Mouse (Mus musculus): Measurements from ENCODE around the gene Znhit3.

Znhit3 gene

DNA sequence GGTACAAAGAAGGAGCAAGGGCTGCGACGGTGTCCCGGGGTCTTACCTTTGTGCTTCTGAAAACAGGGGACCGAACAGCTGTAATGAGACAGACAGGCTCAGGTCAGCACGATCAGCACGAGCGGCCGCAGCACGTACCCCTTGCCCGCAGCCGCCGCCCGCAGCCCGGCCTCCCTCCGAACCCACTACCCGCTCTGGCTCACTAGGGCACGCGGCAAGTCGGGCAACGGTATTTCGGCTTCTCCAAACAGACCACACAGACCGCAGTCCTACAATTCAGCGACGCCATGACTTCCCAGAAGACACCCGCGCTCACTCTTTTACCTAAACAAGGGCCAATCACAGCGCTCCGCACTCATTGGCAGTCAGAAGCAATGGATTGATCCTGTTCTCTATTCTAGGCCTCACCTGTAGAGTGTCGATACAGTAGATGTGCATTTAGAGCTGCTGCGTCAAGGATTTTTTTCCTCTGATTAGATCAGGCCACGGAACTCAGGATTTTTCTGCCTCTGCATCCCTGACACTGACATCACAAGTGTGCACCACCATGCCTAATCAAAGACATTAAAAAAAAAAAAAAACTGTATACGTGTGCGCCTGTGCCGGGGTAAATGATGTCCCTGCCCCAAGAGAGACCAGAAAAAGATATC is at the start of gene Znhit3:
Gene Znhit3, minus strand, starts transcription at position 314 of the 650 bp plus-strand sequence.
- peak; percentile 75 to 92 for DNase-seq (ENCODE audit: low spot score in 2 of 2)

DNA sequence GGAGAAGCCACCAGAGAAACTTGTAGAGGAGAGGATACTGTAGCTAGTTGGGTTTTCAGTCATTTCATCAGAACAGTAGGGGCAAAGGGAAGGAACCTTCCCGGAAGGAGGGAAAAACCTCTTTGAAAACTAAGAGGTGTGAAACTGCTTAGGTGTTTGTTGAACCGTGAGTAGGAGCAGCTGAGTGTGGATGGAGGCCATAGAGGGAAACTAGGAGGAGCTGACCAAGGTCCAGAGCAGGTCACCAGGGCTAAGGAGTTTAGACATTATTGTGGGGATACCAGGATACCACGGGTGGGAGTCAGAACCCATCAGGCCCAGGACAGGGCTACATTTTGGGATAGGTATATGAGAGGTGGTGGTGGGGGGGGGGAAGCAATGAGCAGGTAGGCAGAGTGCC is 47.4 kb upstream of the Znhit3 start:
- no peak for DNase-seq (ENCODE audit: low spot score in 2 of 2)

DNA sequence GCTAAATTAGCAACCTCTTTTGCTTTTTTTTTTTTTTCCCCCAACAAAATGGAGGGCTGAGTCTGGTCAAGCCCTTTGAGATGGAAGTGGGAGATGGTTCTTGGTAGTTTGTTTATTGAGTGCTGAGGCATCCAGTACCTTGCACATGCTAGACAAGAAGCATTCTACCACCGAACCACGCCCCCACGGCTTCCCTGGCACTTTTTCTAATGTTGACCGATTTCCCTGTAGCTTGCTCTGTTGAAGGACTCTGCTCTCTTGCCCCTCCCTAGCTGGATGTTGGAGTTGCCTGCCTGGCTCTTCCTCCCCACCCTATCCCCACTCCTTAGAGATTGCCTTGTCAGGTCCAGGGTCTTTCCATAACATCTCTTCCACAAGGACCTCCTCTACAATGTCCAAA is 46.4 kb upstream of the Znhit3 start:
- no peak for DNase-seq (ENCODE audit: low spot score in 2 of 2)

DNA sequence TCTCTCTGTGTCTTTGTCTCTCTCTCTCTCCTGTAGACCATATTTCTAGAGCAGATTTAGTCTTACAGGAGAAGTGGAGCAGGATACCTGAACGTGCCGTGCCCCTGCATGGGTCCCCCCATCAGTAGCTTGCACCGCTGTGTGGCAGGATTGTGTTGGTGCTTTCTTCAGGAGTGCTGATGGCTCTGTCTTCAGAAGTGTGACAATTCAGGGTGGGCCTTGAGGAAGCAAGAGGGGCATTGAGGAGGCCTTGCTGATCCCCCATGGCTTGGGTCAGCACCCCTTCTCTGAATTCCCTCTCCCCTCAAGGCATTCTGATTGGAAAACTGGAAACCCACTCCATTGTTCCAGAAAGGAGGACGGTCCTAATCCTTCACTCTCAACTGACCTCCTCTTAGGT is 45.4 kb upstream of the Znhit3 start:
- DNase-seq (ENCODE audit: low spot score in 2 of 2), result no peak

DNA sequence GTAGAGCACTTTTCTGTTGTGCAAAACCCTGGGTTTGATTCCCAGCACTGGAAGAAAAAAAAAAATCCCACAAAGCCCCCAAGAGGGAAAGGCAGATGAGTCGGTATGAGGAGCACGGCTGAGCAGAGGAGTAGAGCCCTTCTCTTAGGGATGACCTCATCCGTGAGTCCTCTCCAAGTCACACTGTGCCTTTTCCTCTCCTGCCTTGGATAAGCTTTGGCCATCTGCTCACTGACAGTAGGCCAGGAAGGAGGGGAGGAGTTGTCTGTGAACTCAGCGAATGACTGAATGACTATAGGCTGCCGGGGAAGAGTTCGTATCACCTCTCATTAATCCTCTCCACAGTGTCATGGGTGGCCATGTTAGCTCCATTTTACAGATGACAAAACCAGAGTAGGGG is 44.6 kb upstream of the Znhit3 start:
- no peak for DNase-seq (ENCODE audit: low spot score in 2 of 2)

DNA sequence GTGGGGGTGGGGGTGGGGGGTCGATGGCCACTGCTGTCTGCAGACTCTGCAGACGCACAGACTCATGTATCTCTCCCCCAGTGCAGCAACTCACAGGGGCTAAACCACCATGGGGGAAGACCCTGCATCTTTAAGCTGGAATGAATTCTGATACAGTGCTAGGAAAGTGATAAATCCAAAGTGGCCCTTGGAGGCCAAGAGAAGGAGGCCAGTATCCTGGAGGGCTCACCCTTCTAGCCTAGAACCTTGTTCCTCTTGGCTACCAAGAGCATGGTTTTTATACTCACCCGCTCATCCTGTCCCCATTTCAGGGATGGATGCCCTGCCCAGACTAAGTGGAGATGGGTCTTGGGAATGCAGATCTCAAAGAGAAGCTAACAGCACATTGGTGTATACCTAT is 44.1 kb upstream of the Znhit3 start:
- no peak for DNase-seq (ENCODE audit: low spot score in 2 of 2)

DNA sequence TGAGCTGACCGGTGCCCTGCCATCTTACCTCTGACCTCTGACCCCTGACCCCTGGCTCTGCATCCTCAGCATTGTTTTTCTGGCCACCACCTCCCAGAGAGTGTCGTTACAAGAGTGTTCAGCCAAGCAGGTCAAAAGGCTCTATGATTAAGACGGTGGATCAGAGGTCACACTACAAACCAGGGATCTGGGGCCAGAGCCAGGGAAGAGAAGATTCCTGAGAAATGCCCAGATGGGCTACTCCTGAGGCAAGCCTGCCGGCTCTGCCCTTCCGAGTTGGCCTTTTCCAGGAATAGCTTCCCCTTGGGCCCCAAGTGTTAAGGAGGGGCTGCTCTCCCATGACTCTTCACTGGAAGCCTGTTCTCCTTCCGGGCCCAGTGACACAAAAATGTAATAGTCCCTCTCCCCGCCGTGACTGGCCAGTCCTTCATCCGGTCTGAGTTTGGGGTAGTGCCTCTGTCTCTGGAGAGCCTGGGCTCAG is 43.6 kb upstream of the Znhit3 start:
- no peak for DNase-seq (ENCODE audit: low spot score in 2 of 2)

DNA sequence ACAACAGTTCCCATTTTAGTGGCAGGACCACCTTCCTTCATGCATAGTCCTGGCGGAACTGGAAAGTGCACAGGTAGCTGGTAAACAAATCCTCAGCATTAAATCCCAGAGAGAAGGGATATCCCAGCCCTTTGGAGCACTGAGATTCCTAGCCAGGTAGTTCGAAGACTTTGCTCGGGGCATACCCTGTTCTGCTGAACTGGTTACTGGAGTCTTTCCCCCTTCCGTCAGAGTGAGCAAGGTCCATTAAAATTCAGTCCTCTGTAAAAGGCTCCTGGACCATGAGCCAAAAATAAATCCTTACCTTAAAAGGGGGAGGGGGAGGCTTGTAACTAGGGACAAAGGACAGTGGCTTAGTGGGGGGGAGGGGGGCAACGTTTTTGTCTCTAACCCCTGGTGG is 43.0 kb upstream of the Znhit3 start:
- DNase-seq (ENCODE audit: low spot score in 2 of 2), result no peak

DNA sequence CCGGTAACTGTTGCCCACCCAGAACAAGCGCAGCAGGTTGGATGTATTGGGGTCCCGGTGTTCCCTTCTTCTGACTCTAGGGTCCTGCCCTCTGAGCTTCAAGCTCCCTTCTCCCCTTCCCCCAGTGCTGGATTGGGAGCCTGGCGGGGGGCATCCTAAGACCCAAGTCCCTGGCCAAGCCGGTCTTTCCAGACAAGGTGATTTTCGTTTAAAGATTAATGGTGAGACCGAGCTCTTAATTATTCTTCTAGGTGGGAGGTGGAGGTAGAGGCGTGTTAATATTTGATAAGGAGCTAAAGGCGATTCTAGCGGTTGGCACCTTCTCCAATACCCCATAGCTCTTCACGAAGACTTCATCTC is 42.1 kb upstream of the Znhit3 start:
- no peak for DNase-seq (ENCODE audit: low spot score in 2 of 2)

DNA sequence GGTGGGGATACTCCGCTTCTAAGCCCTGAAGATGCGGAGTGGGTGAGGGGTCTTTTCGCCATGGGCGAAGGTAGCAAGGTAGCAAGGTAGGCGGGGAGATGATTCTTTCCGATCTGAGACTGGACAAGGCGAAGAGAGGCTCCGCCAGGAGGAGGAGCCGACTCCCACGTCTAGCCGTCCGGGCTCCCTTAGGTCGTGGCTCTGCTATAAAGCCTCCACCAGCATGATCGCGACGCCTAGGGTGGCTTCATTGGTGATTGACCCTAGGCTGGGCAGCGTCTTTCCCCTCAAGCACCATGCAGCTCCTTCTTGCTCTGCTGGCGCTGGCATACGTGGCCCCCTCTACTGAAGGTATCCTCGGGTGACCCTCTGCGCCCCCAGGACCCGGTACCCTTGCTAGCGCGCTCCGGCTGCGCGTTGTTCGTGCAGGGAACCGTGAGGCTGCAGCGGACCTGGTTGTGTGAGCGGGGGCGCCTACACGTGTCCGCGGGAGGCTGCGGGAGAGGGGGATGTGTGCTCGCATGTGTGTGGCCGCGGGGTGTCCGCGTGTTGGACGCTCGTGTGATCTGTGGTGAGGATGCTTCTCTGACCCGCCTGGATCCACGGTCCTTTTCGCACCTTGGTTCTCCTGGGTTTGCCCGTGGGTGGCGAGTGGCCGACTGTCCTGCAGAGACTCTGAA is 41.6 kb upstream of the Znhit3 start, which contains the start of gene Car4:
Gene Car4, plus strand, starts transcription at position 196 of the 680 bp plus-strand sequence.
- peak in 1 of 2 experiments; percentile 44 for DNase-seq (ENCODE audit: low spot score in 2 of 2)

DNA sequence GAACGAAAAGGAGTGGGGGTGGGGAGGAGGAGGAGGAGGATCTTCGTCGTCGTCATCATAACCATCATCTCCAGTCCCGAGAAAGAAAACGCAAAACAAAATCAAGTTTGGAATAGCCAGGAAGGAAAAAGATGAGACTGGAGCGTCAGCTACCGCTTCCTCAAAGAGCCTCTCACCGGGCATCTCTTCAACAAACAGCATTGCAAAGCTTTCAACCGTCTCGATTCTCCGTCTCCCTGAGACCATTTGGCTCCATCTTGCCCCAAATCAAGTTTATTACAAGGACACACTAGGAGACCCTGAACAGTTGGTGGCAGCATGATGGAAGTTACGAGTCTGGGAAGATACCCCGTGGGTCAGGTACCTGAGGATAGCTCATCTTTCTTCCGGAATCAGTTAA is 41.0 kb upstream of the Znhit3 start:
- no peak for DNase-seq (ENCODE audit: low spot score in 2 of 2)

DNA sequence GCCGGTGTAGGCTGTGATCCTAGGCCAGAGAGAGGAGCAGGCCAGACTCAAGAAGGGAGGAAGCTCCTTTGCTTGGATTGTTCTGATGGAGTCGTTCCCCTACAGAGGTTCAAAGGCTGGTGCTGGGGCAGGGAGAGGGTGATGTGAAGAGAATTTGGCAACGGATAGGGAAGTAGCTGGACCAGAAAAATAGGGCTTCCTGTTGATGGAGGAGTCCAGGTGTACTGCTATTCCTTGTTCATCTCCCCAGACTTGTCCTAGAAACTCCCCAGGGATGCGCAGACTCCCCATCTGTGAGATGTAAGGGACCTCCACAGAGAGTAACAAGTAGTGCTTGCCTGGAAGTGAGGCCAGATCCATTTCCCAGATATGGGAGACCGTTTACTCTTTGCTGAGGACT is 40.2 kb upstream of the Znhit3 start:
- no peak for DNase-seq (ENCODE audit: low spot score in 2 of 2)

DNA sequence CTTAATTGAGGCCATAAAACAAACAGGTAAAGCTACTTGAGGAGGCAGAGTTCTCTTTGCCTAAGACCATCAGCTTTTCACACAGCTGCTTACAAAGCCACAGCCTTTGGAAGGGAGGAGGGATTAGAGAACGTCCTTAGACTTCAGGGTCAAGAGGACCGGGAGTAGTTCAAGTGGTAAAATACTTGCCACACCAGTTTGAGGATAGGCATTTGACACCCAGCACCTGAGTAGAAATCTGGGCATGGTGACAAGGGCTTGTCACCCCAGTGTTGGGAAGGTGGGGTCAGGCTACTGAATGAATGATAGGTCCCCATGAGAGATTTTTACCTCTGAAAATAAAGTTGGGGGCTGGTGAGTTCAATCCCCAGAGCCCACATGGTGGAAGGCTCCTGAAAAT is 36.4 kb upstream of the Znhit3 start:
- no peak for DNase-seq (ENCODE audit: low spot score in 2 of 2)

DNA sequence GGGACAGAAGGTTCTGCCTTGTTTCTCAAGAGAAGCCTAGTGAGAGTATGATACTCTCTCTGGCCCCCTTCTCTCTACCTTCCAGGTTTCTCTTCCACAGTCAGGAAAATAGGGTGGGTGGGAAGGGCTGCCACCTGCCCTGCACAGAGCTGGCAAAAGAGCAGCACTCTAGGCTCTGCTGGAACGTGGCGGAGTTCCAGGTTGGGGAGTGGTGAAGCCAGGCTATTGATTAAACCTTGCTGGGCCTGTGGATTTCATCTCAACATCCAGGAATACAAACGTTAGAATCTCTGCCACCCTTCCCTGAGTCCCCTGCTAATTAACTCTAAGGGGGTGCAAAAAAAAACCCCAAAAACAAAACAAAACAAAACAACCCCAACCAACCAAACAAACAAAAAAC is 32.4 kb upstream of the Znhit3 start:
- DNase-seq (ENCODE audit: low spot score in 2 of 2), result no peak

DNA sequence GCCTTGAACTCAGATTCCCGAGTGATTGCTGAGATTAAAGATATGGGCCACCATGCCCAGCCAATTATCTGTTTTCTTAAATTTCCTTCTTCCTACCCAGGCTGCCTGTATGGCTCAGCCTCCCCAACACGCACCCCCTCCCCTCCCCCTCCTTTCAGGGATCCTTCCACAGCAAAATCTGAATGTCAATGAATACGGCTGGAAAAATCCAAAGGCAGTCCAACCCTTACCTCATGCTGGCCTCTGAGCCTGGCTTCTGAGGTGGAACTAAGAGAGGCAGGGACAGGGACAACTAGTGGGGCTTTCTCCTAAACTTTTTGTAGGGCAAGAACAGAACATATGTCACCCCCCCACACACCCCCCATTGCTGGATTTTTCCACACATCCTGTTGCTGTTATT is 31.9 kb upstream of the Znhit3 start:
- DNase-seq (ENCODE audit: low spot score in 2 of 2), result no peak

DNA sequence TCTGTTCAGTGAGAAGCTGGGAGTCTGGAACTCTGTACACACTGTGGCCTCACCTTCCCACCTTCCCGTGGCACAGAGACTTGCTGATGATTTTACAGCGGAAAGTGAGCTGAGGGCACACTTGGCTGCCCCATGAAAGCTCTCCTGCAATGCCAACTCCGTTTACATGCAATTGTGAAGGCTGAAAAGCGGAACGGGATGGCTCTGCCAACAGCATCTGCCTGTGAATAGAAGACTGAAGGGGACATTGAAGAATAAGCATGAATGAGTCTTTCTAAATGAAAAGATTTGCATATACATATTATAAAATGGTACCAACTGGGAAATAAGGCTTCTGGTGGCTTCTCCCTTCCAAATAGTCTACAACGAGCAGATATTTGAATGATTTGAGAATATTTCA is 31.0 kb upstream of the Znhit3 start:
- no peak for DNase-seq (ENCODE audit: low spot score in 2 of 2)

DNA sequence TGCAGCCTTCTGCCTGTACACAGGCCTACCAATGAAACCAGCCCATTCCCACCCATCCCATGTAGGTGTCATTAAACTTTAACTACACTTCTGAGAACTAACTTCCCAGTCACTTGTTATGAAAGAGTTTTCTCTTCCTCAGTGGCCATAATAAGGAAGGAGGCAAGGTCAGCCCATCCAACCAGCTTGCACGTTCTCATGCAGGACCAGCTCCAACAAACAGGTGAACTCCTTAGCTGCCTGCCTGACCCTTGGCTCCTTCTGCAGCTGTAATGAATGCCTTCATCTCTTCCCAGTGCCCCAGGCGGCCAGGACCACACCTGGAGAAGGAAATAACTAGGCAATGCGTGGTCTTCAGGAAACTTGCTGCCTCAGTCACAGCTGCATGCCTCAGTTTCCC is 29.7 kb upstream of the Znhit3 start:
- no peak for DNase-seq (ENCODE audit: low spot score in 2 of 2)

DNA sequence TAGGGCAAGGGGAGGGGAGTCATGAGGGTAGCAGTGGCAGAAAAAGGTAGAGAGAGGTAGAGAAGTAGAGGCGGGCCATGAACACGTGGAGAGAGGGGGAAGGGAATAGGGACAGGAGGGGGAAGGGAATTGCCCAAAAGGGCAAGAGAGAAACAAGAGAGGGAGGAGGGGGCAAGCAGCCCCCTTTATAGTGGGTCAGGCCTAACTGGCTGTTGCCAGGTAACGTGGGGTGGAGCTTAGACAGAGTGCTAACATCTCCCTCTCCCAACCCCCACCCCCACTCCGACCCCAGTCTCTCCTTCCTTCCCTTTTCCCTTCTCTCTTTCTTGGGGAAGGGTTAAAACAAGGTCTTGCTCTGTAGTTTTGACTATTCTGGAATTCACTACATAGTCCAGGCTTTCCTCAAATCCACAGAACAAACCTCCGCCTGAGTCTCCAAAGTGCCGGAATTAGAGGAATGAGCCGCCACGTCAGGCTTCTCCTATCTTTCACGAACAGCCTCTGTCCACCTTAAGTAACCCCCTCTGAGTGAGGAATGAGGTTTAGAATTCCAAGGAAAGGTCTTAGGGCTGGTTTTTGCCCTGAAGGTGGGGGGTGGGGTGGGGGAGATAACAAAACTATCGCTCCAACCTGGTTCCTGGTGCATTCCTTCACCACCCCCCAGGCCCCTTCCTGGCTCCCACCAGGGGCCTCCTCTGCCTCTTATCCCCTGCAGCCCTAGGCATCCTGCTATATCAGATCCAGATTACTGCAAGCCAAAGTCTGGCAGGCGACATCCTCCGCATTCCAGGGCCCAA is 28.7 kb upstream of the Znhit3 start:
- DNase-seq (ENCODE audit: low spot score in 2 of 2), result no peak

DNA sequence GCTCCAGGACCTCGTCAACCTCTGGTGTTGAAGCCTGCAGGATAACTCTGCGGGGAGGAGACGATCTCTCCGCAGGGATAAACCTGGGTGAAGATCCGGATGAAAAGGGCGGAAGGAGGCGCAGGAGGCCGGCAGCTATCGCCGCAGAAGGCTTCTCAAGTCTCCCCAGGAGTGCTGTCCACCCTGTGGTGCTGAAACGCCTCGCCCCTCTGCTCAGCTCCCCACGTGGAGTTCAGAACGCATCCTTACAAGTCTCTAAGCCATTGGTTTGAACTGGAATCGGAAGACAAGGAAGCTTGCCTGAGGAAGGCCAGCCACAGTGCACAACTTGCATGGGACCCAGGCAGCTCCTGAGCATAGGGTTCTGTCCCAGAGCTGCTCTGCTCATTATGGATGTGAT is 27.8 kb upstream of the Znhit3 start:
- DNase-seq (ENCODE audit: low spot score in 2 of 2), result no peak

DNA sequence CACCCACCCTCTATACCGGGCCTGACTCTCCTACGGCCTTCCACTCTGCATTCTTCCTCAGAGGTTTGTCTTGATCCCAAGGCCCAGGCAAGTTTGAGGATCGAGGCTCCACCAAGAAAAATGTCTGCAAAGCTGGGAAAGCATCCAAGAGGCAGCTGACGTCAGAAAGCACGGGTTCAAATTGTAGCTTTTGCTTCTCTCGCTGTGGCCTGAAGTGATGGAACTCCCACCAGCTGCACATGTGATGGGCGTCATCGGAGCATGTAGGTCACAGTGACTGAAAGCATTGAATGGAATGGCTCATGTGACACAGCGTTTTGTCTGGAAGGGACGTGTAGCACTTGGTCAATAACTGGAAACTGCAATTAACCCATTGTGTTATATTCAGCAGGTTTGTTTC is 24.0 kb upstream of the Znhit3 start:
- no peak for DNase-seq (ENCODE audit: low spot score in 2 of 2)

DNA sequence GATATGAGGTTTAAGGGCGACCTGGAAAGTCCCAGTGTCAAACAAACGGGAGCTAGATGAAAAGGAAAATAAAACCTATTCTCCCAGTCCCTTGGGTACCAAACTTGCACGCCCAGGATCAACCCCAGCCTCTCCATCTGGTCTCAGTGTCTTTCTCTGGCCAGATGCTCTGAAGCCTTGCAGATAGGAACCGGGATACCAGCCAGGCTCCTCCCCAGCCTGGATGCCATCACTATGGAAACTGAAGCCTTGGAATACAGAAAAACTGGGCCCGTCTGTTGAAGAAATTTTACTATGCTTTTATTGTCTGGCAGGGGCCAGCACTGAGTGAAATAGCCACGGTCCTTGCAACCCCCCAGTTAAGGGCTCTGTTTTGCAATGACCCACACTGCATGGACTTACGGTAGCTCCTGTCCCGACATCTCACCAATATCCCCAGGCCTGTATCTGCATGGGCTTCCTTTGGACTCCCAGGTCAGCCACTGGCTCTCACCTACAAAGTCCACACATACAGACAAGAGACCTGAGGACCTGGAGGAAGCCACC is 23.4 kb upstream of the Znhit3 start:
- DNase-seq (ENCODE audit: low spot score in 2 of 2), result peak in 1 of 2 experiments; percentile 73

DNA sequence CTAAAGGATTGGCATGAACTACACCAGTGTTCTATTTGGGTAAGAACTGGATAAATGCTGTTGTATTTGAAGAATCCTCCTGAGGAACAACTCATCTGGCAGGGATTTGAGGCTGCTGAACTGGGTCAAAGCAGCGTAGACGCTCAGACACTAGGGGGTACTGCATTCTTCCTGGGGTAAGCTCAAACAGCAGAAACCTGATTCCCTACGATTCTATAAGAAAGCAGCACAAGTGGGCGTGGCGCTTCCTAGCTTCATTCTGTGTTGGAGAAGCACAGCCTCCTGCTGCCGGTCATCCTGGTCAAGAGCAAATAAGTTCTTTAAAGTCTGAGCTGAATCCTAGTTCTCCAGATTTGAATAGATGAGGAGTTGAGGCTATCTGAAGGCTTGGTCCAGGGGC is 16.1 kb upstream of the Znhit3 start:
- DNase-seq (ENCODE audit: low spot score in 2 of 2), result no peak

DNA sequence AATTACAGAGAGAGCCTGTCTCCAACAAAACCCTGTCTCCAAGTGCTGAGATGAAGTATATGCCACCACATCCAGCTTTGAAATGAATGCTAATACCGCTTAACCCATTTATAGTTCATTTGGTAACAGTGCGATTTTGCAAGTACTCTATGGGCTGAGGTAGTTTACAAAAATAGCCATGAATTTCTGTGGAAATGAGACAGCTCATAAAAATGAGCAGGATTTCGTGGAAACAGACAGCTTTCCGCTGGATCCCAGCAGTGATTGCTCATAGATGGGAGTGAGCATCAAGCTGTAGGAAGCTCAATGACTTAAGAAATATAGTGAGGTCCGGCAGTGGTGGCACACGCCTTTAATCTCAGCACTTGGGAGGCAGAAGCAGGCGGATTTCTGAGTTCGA is 4.8 kb upstream of the Znhit3 start:
- no peak for DNase-seq (ENCODE audit: low spot score in 2 of 2)
